Mouse (Mus musculus): ENCODE results near the gene Cbl.

Gene Cbl

DNA sequence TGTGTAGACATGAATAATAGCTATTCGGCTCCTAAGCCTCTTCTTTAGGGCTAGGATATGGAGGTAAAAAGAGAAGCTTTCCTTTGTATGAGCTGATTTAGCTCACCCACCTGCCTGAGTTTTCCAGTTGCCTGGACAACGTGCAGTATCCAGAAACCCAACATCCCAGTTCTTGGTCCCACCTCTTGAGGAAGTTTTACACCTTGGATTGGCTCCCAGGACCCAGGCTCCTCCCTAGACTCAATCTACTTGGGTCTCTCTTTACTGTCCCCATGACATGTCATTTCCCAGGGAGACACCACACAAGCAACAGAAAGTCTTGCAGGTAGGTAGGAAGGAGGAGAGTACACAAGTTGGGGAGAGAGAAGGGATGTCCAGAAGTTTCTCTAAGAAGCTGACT lies 6.5 kb upstream of the Cbl start, which contains the start of gene Ccdc153:
Gene Ccdc153 (plus strand): TSS at position 278 of the 400 bp plus-strand sequence.
- no peak for DNase-seq (ENCODE audit: low spot score in 2 of 2)

DNA sequence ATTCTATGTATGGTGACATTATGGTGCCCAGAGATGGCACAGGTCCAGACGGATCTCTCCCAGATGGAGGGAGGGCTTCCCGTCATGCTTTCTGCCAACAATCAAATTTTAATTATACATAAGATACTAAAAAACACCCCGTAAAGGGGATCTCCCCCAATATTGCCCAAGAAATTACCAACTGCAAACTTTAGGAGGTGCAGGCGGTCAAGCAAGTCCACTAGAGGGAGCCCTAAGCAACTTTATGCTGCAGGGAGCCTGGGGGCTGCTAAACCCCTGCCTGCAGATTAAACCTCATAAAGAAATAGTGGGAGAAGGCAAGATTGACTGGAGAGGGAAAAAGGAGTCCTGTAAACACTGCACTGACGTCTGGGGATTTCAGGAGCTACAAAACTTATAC lies 5.6 kb upstream of the Cbl start:
- peak in 1 of 2 experiments; percentile 68 for DNase-seq (ENCODE audit: low spot score in 2 of 2)

DNA sequence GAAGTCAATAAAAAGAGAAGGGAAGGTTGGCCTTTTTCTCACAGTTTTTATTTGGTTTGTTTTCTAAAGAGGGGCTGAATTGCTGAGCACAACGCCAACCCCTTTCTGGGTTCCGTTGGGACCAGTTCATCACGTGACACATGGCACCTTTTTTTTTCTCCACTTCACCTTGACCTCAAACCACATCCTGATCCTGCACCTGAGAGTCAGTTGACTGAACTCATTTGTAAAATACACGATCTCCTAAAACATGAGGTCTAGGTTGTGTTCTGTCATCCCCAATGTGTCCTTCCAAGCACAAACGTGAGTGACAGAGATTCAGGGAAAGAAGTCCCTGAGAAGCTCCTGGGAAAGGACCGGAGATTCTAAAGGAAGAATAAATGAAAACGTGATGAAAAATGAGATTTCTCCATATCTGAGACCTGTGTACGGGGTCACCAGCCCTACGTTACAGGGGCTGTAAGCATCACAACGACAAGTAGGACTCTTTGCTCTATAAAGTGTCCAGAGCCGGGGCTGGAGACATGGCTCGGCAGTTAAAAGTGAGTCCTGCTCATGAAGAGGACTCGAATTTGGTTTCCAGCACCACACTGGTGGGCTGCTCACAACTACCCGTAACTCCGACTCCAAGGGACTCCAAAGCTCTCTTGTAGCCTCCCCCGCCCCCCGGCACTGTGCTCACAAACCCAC lies 4.8 kb upstream of the Cbl start:
- DNase-seq (ENCODE audit: low spot score in 2 of 2): no peak

DNA sequence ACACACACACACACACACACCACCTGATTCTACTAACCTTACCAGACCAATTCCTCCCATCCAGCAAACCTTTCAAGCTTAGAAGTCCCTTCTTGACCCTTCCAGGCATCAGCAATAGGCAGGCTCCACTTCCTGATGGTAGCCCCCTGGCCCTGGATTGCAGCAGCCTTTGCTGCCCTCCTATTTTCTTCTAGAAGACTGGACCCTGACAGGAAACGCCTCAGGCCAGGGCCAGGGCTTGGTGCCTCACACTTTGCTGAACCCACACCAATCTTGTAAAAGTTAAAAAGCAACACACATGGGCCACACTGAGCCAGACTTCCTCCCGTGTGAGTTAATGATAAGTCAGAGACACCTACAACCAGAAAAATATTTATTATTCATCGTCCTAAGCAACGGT lies 3.3 kb upstream of the Cbl start:
- no peak for DNase-seq (ENCODE audit: low spot score in 2 of 2)

DNA sequence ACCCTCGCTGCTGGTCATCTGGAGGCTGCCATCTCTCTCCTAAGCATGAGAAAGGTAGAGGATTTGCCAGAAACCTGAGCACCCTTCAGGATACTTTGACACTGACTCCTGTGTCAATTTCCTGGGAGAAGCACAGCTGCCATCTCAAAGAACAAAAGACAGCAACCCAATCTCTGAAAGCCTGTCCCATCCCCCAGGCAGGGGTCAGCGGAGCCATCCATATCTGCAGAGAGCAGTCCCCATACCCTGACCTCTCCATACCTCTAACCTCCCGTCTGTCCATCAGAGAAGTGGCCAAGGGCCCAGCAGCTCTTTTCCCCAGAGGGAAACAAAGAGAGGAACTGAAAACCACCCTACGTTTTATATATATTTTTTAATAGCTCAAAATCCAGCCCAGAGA lies 2.8 kb upstream of the Cbl start:
- DNase-seq (ENCODE audit: low spot score in 2 of 2): no peak

DNA sequence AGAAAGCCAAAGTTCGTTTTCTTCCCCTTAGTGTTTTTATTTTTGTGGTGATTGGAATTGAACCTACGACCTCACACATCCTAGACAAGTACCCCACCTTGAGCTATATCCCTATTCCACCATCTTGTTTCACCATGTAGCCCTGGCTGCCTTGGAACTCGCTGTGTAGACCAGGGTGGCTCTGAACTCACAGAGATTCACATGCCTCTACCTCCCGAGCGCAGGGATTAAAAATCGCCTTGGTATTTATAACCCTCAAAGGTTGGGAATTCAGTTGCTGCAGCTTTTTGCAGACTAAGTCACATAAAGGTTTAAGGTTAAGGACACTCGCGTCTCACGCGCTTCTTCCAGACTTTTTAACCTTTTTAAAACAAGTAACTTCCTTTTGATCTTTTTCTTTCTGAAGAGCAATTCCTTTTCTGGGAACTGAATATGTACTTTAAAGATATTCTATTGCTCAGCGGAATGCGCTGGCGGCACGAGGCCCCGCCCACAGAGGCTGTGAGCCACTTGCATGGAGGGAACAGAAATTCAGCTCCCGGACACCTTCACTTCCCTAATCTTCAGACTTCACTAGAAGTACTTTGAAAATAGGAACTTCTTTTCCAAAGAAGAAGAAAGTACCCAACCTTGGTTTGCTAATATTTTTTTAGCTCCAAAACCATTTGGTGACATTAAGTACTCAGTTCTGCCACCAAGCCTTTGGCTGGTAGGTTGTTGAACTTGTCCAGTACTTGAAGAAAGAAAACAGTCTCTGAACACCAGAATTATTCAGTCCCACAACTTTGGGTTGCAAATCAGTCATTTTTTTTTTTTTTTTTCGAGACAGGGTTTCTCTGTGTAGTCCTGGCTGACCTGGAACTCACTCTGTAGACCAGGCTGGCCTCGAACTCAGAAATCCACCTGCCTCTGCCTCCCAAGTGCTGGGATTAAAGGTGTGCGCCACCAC lies 904 bp upstream of the Cbl start:
- no peak for DNase-seq (ENCODE audit: low spot score in 2 of 2)

DNA sequence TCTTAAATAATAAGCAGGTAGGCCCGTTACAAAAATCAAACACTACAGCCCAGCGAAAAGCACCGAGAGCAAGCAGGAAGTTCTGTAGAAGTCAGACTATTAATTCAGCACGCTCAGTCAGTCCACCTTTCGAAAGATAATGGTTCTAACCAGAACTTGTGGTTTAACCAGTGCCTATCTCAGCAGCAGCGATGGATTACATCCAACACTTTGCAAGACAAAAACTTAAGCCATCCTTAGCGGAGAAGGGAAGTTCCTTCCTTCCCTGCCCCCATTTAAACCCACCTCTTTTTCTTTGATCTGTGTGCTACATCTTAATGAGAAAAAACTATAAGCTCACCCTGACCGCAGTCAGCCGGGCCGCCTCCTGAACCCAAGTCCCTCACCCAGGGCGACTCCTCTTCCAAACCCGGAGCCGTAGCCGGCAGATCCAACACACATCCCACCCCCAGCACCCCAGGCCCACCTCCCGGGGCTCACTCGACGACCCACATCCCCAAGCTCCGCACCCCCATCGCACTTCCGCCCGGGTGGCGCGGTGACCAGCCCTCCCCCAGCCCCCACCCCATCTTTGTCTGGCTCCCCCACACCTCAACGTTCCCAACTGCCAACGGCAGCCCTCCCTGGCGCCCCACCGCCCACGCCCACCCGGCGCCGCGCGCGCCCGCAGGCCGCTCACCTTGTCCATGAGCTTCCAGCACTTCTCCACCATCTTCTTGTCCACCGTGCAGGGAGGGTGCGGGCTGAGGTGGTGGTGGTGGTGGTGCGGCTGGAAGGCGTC lies 638 bp downstream of the Cbl start:
- no peak for DNase-seq (ENCODE audit: low spot score in 2 of 2)

DNA sequence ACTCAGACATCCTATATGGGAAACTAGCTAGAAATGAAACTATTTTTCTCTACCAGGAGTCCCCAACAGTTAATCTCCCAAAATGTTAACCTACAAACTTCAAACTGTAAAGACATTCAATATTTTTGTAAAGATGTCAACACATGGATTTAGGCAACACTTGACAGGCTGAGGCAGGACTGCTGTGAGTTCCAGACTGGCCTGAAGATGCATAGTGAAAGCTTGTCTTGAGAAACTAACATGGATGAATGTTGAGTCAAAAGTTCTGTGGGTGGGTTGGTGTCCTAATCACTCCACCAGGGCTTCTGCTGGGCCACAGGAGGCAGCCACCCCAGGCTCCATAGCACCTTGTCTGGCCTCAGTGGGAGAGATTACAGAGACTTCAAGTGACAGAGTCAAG lies 2.2 kb downstream of the Cbl start:
- no peak for DNase-seq (ENCODE audit: low spot score in 2 of 2)

DNA sequence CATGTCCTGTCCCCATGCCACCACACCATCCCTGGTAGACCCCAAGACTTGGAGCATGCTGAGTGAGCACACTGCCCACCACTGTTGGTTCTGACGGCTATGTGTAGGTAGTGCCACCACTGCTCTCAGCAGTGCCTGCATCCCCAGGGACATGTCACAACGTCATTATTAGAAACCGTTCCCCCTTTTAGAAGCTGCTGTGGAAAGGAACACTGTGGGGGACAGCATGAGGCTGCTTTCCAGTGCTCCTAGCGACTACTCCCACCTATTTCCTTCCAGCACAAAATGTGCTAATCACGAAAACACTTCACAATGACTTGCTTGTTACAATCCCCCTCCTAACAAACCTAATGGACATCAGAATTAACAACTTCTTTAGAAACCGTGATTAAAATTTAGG lies 7.9 kb downstream of the Cbl start:
- DNase-seq (ENCODE audit: low spot score in 2 of 2): no peak

DNA sequence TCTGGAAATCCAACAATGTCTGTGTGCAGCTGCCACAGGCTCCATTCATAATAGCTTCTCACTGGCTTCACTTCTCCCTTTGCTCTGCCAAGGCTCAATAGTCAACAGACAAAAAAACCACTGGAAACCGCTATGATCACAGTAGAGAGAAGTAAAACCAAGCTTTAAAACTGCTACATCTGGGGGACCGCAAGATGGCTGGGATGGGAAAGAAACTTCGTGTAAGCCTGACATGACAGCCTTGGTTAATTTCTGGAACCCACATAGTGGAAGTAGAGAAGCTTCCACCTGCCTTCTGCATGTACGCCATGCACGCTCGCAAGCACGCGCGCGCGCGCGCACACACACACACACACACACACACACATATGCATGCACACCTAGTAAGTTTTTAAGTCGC lies 20.3 kb downstream of the Cbl start:
- no peak for DNase-seq (ENCODE audit: low spot score in 2 of 2)

DNA sequence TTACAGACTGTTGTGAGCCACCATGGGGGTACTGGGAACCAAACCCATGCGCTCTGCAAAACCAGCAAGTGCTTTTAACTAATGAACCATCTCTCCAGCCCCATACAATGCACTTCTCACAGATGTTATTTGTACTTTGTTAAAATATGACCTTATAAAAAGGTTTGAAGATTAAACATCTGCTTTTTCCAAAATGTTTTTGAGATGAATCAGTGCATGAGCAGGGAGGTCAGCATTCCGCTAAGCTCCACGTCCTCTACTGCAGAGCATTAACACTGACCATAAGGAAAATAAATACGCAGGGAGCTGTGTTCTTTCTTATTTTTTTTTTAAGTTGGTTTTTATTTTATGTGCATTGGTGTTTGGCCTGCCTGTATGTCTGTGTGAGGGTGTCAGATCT lies 21.4 kb downstream of the Cbl start:
- DNase-seq (ENCODE audit: low spot score in 2 of 2): no peak

DNA sequence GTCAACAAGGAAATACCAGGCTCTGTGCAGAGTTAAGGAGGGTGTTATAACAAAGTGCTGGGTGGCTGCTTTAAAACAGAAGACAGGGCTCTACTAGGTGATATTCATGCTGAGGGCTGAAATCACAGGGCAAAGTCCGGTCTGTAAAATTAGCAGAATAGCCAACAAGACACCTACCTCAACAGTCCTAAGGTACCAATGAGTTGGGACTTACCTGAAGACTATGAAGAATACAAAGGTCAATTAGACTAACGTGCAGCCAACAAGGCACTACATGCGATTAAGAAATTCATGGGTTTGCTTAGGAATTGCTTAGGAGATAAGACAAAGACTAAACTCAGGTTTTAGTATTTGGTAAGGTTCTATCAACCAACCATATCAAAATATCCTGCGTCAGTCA lies 24.4 kb downstream of the Cbl start:
- DNase-seq (ENCODE audit: low spot score in 2 of 2): no peak

DNA sequence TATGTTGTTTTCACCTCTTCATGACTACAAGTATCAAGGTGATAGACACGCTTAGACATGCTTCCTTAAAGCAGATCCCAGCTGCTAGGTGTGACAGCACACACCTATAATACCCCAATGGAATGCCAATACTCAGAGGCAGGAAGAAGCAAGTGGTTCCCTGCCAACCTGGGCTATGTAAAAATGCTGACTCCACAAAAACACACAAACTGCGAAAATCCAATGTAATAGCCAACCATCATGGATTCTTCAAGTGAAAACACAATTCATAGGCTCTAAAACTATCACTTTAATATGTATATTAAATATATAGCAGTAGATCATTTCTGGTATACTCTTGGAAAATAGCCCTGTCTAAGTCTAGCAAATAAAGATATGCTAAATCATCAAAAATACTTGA lies 26.0 kb downstream of the Cbl start:
- DNase-seq (ENCODE audit: low spot score in 2 of 2): no peak

DNA sequence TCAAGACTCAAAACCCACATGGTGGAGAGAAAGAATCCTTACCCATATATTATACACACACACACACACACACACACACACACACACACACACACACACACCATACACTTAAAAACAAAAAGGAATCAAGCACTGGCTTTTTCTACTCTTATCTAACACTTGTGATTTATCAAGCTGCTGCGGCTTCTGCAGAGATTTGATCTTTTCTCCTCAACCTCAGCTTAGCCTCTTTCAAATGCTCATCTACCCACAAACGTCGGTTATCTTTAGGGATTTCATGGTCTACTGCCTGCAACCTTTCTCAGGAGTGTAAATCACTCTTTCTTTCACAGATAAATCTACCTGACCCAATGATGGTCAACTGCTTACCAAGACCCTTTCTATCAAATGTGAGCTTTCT lies 33.4 kb downstream of the Cbl start:
- no peak for DNase-seq (ENCODE audit: low spot score in 2 of 2)

DNA sequence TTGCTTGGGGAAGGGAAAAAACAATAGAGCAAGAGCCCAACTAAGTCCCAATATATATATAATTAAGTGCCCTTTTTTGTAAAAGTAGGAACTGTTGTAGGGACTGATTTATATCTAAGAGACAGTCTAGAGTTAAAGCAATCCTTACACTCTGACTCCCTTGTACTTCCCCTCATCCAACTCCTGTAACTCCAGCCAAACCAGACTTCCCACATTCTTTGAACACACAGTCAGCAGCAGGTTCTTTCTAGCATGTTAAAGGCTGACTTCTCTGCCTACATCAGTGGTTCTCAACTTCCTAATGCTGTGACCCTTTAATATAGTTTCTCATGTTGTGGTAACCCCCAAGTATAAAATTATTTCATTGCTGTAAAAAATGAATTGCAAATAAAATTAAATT lies 34.3 kb downstream of the Cbl start:
- DNase-seq (ENCODE audit: low spot score in 2 of 2): no peak

DNA sequence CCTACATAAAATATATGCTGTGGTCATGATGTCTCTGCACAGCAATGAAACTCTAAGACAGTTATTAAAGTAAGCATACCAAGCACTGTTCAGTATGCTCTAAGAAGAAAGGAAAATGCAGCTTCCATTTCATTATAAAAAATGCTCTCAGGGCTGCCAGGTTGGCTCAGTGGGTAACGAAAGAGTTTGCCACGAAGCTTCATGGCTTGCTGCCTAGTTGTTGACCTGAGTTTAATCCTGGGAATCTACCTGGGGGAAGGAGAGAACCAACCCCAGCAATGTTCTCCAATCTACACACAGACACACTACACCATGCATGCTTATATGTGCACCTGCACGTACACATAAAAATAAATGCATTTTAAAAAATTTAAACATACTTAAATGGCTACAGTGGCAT lies 34.7 kb downstream of the Cbl start:
- DNase-seq (ENCODE audit: low spot score in 2 of 2): no peak

DNA sequence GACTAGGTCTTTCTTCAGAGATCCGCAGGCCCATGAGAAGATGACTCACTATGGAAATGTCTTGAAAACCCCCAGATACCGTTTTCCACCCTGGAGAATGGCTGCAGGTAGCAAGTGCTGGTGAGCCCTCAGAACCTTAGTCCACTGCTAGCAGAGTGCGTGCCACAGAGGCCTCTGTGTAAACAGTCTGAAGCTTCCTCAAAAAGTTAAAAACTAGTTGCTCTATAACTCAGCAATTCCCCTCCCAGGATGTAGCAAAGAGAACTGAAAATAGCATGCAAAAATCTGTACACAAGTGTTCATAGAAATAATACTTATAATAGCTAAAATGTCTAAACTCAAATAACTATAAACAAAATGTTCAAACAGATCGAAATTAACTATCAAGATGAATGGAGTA lies 37.5 kb downstream of the Cbl start:
- DNase-seq (ENCODE audit: low spot score in 2 of 2): no peak

DNA sequence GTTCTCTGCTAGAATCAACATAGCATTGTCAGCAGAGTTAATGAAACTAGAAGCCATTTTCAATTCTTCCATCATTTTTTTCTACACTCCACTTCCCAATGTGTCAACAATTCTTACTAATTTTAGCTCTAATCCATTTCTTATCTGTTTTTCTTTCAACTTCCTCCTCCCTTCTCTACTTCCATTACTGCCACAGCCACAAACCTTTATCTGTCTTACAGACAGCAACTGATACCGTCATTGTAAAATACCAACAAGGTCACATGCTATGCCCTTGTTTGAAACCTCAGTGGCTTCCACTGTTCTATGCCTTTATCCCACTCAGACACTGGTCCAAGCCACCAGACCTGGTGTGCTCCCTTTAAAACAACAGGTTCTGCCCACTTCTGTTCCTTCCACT lies 39.8 kb downstream of the Cbl start:
- DNase-seq (ENCODE audit: low spot score in 2 of 2): no peak

DNA sequence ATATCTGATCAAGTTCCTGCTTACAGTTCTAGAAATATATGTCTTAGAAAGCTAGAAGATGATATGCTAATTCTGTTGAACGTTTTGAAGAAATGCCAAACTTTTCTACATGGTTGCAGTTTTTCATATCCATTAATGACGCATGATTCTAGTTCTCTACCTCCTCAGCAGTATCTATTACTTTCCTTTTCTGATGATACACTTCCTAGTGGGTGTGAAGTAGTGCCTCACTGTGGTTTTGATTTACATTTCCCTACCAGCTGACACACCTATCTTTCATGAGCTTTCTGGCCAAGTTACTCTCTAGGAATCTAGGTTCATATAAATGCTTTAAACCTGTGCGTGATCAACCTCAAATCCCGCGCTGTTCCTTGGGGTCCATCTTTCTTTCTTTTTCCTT lies 41.1 kb downstream of the Cbl start:
- DNase-seq (ENCODE audit: low spot score in 2 of 2): no peak

DNA sequence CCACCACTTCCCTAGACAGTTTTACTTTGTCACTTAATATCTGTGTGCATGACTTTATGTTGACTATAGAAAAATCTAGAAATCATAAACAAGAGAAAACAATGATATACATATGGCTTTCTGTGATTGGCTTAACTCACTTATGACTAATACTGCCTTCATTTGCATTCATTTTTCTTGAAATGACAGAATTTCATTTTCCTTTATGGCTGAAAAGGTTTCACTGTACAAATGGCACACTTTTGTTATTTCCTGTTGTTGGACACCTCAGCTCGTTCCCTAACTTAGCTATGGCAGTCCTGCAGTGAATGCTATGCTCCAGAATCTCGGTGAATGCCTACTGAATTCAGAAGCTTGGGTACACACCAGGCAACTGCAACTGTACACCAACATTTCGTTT lies 41.5 kb downstream of the Cbl start:
- DNase-seq (ENCODE audit: low spot score in 2 of 2): no peak

DNA sequence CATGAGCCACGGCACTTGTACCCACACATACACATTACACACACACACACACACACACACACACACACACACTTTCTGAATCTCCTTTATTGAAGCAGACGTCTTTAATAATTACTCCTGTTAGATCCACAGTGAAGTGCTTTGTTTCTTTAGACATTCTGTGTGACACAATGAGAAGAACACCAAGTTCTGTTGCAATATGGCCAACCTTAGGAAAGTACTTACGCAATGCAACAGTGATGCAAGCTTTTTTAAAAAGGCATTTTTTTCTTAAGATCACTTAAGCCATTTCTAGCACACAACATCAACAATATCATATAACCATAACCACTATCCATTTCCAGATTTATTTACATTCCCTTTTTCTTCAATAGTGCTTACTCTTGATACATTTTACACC lies 42.7 kb downstream of the Cbl start:
- DNase-seq (ENCODE audit: low spot score in 2 of 2): no peak

DNA sequence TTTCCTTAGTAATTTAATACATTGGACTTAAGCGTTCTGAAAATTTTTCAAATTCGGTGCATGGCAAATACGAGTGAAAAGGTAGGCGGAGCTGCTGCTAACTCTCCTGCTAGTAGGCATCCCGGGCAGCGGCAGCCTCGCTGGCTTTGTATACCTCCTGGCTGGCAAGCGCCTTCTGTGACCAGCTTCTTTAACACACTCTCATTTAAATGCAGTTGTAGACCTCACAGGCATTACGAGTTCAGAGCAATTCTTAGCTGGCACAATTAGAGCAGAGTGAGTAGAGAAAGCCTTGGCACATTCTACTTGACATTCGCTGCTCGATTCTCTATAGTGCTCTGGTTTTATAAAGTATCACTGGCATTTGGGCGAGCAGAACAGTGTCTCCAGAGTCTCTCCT lies 45.6 kb downstream of the Cbl start:
- no peak for DNase-seq (ENCODE audit: low spot score in 2 of 2)

All from cerebellum, postnatal 4 days (tissue).